Mouse (Mus musculus): ENCODE measurements around the gene Mrpl43. TPM values are rescaled to one million over a fixed set of nuclear protein-coding genes. Genes with fewer than 3 reads are reported as not detected.

The Mrpl43 gene
- polyA plus RNA-seq, 1 experiment, result 64.0 TPM

DNA sequence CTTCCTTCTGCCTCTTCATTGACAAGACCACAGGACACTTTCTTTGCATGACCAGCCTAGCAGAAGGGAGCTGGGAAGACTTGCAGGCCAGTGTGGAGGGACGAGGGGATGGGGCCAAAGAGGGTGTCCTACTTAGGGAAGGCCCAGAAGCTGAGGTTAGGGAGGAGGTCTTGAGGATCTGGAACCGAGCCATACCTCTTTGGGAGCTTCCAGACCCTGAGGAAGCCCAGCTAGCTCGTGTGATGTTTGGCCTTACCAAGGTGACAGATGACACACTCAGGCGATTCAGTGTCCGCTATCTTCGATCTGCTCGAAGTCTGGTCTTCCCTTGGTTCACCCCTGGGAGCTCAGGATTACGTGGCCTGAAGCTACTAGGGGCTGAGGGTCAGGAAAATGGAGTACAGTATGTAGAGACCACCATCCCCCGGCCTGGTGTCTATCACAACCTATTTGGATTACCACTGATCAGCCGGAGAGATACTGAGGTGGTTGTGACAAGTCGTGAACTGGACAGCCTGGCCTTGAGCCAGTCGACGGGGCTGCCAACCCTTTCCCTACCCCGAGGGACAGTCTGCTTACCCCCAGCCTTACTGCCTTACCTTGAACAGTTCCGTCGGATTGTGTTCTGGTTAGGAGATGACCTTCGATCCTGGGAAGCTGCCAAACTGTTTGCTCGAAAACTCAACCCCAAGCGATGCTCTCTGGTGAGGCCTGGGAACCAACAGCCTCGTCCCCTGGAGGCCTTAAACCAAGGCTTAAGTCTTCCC lies 1.4 kb upstream of the Mrpl43 start:
- no peak for DNase-seq (ENCODE audit: low spot score)

GRCm38 (mm10) chr19:45007021-45007420 lies 779 bp upstream of the Mrpl43 start:
- DNase-seq (ENCODE audit: low spot score), result no peak

DNA sequence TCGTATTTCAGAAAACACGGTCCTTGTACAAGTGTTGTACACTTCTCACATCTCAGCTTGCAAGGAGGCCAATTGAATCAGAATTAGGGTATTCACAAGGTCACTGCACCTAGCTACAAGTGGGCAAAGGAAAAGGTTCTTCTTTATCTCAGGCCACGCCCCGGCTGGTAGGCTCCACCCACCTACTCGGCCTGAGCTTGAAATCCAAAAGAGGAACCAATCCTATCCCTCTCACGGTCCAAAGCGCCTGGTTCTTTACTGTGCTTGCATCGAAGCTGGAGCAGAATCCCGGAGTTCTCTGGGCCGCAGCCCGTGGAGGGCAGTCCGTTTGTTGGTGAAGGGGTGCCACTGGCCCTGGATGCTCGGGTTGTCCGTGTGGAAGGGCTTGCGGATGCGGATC lies 798 bp downstream of the Mrpl43 start, which contains the start of gene Twnk:
Twnk (plus strand) TSS at position 220 of the 400 bp plus-strand sequence.
- DNase-seq (ENCODE audit: low spot score), result no peak

GRCm38 (mm10) chr19:45003740-45004516 lies 2.3 kb downstream of the Mrpl43 start:
- DNase-seq (ENCODE audit: low spot score), result no peak

- no peak for DNase-seq (ENCODE audit: low spot score)
Measured at GRCm38 (mm10) chr19:45002301-45002700, 3.9 kb downstream of the Mrpl43 start.

- no peak for DNase-seq (ENCODE audit: low spot score)
Measured at GRCm38 (mm10) chr19:44999647-45000046, 6.6 kb downstream of the Mrpl43 start.

- DNase-seq (ENCODE audit: low spot score), result peak; percentile 18
Measured at GRCm38 (mm10) chr19:44997786-44998185, 8.5 kb downstream of the Mrpl43 start.

- no peak for DNase-seq (ENCODE audit: low spot score)
Measured at GRCm38 (mm10) chr19:44992712-44993111, 13.5 kb downstream of the Mrpl43 start.

- DNase-seq (ENCODE audit: low spot score), result no peak
Measured at GRCm38 (mm10) chr19:44992246-44992645, 14.0 kb downstream of the Mrpl43 start.

DNA sequence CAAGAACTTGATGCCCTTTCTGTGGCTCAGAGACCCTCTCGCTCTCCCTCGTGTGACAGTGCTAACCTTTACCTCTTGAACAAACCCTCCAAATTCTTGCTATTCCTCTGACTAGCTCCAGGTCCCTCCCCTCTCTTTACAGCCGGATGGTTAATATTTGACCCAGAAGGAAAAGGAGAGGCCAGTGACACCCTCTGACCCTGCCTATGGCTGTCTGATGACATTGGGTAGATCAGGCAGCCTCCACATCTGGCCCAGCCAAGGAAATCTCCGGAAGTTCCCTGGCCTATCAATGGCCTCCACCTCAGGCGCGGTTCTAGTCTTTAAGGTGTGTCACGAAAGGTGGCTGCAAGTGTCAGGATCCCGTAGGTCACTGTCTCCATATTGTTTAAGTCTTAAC lies 15.2 kb downstream of the Mrpl43 start:
- DNase-seq (ENCODE audit: low spot score), result no peak

- no peak for DNase-seq (ENCODE audit: low spot score)
Measured at GRCm38 (mm10) chr19:44989567-44990495, 16.4 kb downstream of the Mrpl43 start.

DNA sequence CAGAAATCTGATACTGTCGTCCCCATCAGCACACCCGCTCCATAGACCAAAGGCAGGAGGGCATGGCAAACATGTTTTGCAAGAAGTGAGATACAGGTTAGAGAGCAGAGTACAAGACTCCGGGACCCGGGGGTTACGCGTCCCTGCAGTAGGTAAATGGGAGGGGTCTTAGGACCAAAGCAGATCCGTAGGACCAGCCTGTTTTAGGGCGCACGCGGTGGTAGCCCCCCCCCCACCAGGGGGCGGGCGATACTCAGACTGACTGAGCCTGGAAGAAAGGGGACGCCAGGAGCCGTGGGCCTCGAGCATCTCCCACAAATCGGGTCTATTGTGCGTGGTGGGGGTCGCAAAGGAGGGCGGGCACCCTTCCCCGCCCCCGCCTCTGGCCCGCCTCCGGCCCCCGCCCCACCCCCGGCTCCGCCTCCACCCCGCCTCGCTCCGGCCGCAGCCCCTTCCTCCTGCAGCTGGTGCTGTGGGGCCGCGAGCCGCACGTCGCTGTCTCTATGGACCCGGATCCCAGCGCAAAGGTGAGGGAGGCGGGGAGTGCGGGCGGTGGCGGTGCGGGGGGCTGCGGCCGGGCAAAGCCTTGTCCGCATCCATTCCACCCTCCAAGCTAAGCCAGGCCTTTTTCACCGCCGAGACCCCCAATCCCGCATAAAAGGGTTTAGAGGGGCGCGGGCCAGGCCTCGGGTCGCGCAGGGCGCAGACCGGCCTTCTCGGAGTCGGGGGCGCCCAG lies 17.2 kb downstream of the Mrpl43 start, which contains the start of gene Sema4g:
Sema4g (plus strand) TSS at position 271 of the 736 bp plus-strand sequence.
- DNase-seq (ENCODE audit: low spot score), result no peak

GRCm38 (mm10) chr19:44988321-44988720 lies 17.9 kb downstream of the Mrpl43 start:
- DNase-seq (ENCODE audit: low spot score), result no peak

GRCm38 (mm10) chr19:44987851-44988250 lies 18.4 kb downstream of the Mrpl43 start:
- DNase-seq (ENCODE audit: low spot score), result no peak

GRCm38 (mm10) chr19:44987004-44987403 lies 19.2 kb downstream of the Mrpl43 start:
- DNase-seq (ENCODE audit: low spot score), result no peak

GRCm38 (mm10) chr19:44985159-44985988 lies 20.9 kb downstream of the Mrpl43 start:
- no peak for DNase-seq (ENCODE audit: low spot score)

DNA sequence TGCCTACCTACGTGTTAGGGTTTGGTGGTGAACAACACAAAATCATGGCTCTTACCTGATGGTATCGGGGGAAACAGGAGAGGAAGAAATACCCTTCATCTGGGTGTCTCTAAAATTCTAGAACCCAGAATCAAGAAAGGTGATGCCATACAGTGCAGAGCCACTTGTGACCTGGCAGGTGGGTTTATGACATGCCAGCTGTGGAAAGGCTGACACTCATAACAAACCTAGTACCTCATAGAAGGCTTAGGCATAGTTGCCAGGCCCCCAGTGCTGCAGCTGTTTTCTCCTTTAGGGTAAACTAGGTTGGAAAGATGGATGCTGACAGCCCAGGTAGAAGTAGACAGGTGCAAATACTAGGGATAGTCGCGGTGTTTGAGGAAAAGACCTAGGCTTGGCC lies 21.8 kb downstream of the Mrpl43 start:
- DNase-seq (ENCODE audit: low spot score), result no peak

DNA sequence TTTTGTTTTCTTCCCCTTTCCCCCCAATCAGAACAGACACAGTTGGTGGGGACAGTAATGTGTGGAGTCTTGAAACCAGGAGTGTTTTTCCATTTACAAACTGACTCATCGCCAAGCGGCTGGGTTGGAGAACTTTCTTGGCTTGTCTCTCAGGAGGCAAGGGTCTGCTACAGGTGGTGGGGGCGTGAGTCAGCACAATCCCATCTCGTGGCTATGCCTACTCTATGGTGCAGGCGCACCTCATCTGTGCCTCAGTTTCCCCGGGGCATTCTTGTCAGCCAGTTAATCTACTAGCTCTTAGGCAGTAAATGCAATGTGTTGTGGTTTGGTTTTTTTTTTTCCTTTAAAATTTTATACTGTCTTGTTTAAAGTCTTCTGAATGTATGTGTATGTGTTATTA lies 22.9 kb downstream of the Mrpl43 start:
- no peak for DNase-seq (ENCODE audit: low spot score)

GRCm38 (mm10) chr19:44982477-44983115 lies 23.6 kb downstream of the Mrpl43 start:
- no peak for DNase-seq (ENCODE audit: low spot score)

- no peak for DNase-seq (ENCODE audit: low spot score)
Measured at GRCm38 (mm10) chr19:44980787-44981186, 25.5 kb downstream of the Mrpl43 start.
